Mouse (Mus musculus) spleen, postnatal 14 days (tissue): ENCODE data around the gene Trpc4.

Source experiments
- DNase-seq, 2 experiments: peaks; one replicate each; pipeline ENCODE4 v3.0.0; 2021 to 2022; ENCODE audit warnings: low spot score in 2 of 2

Gene Trpc4

DNA sequence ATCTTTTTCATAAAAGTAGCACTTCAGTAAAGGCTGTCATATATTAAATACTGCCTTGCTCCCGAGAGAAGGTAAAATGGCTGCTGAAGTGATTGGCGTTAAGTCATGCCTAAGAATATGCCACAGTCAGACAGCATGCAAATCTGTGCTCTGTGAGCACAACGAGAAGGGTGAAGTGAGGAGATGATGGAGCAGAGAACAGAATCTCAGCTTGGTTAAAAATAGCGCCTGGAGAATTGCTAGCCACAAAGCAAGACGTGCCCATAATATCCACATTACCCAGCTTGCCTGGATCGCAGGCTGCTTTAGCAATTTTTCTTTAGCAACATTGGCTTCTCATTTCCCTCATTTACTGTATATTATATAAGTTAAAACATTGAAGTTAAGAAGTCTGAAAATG, 113.3 kb downstream of the Trpc4 start:
- no peak for DNase-seq

DNA sequence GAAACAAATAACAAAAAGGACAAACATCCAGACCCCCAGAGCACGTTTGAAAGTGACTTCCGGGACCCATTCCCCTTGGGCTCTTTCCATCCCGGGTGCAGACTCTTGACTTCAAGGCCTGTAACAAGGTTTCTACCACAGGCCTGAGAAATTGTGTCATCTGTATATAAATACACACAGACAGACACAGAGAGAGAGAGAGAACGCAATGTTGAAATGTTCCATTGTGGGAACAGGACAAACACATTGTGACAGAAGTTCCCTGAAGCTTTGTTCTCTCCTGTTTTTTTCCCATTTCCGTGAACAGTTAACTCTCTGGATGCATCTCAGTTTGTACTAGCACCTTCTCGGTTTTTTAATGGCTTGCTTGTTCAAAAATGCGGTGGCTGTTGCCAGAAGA, 118.8 kb downstream of the Trpc4 start:
- DNase-seq, result no peak

DNA sequence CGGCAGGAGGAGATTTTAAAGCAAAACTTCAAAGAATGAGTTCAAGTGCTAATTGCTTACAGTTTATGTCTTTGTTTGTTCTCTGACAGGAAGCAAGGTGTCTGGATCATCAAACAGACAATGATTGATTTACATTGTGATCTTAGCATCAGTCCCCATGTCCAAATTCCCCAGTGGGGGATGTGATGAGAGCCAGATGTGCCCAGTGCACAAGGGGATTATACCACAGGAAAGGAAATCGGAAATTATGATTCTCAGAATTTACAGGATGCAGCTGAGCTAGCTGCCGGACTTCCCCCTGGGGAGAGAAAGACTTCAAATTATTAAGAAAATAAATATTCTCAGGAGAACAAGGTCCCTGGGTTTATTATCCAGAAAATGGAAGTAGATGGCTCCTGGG, 133.9 kb downstream of the Trpc4 start:
- no peak for DNase-seq

DNA sequence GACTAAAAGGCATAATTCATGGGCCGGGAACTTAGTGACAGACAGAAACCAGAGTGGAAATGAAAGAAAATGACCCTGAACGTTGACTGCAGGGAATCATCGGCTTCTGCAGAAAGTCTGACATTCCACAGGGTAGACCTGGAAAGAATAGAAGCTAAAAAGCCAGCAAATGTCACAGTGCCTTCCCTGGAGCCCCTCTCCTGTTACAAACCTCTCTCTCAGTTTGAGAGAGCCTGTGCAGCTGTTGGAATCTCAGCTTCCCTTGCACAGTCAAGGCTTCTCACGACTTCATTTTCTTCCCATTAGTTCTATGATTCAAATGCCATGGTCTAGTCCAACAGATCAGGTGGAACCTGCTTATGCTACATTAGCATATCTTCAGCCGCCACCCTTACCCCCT, 154.8 kb downstream of the Trpc4 start:
- no peak for DNase-seq

GRCm38 (mm10) chr3:54314055-54314454, 158.2 kb downstream of the Trpc4 start:
- no peak for DNase-seq

GRCm38 (mm10) chr3:54352891-54353652, 197.2 kb downstream of the Trpc4 start:
- peak; percentile 14 to 48 for DNase-seq

DNA sequence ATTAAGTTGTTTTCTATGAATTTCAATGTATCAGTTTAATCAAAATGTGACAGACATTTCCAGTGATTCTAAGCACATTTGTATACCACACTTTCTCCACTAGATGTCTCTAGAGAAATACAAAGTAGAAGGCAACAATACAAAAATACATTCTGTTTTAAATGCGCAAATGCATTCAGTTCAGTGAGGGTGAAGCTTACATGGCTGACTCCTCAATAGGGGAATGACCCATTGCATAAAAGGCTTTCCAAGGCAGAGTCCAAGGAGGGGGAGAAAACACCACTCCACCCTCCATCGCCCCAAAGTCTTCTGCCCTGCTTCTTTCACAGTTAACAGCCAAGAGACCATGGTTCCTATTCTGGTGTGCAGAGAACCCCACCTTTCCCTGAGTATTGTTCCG, 201.7 kb downstream of the Trpc4 start:
- DNase-seq, result no peak

GRCm38 (mm10) chr3:54358463-54359189, 202.8 kb downstream of the Trpc4 start:
- no peak for DNase-seq

DNA sequence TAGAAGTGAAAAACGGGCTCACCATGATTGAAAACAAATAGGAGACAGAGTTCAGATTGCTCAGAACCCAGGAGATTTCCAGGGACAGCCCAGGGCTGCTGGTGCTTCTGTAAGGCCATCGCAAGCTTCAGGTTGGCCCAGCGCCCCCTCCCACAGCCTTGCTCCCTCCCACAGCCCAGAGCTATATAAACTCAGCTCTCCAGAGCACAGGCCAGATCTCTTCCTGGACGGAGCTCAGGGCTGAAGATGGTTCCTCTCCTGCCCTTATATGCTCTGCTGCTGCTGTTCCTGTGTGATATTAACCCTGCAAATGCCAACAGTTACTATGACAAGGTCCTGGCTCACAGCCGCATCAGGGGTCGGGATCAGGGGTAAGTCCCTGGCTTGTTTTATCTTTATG, 205.1 kb downstream of the Trpc4 start, which contains the start of gene Postn:
Postn (plus strand) TSS at position 213 of the 400 bp plus-strand sequence.
- DNase-seq, result no peak

- DNase-seq, result no peak
These were observed 205.8 kb downstream of the Trpc4 start for GRCm38 (mm10) chr3:54361656-54362055.
